Mouse (Mus musculus) cerebellum, postnatal 10 days (tissue): ENCODE data around the gene Fmr1nb.
A peak's percentile ranks its signal among the peaks of the same experiment; 100 is the strongest.
"Not testable (repeated sequence)": the region's sequence is repeated elsewhere in the genome, so short reads cannot be mapped to it uniquely, and the experiment has no call there.

ENCODE experiments used
- DNase-seq, 2 experiments: peaks; one replicate each; pipeline ENCODE4 v3.0.0; 2021; ENCODE audit warnings: mixed read lengths in 2 of 2

Fmr1nb gene

GRCm38 (mm10) chrX:68761606-68762005 lies at the start of gene Fmr1nb:
TSS of gene Fmr1nb (plus strand) at chrX:68761839.
- DNase-seq, result no peak

GRCm38 (mm10) chrX:68736902-68737301 lies 24.7 kb upstream of the Fmr1nb start:
- DNase-seq, result no peak

- no peak for DNase-seq
Measured at GRCm38 (mm10) chrX:68740088-68740487, 21.6 kb upstream of the Fmr1nb start.

GRCm38 (mm10) chrX:68820449-68820848 lies 58.8 kb downstream of the Fmr1nb start:
- DNase-seq, result not testable (repeated sequence)

DNA sequence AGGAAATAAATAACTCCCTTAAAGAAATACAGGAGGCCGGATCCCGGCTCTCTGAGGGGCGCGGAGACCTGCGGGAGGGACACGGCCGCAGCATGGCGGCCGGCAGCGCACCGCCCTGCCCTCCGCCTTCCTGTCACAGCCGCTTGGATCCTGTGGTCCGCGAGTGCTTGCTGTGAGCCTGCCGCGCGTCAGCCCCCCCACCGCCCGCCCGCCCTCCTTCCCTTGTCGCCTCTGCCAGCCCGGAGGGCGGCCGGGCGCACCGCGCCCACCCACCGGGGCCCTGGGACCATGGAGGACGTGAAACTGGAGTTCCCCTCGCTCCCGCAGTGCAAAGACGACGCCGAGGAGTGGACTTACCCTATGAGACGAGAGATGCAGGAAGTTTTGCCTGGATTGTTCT lies 59.4 kb downstream of the Fmr1nb start, which contains the start of gene Gm14698:
Gm14698 (plus strand) TSS at position 35 of the 400 bp plus-strand sequence.
- peak; percentile 11 to 15 for DNase-seq

DNA sequence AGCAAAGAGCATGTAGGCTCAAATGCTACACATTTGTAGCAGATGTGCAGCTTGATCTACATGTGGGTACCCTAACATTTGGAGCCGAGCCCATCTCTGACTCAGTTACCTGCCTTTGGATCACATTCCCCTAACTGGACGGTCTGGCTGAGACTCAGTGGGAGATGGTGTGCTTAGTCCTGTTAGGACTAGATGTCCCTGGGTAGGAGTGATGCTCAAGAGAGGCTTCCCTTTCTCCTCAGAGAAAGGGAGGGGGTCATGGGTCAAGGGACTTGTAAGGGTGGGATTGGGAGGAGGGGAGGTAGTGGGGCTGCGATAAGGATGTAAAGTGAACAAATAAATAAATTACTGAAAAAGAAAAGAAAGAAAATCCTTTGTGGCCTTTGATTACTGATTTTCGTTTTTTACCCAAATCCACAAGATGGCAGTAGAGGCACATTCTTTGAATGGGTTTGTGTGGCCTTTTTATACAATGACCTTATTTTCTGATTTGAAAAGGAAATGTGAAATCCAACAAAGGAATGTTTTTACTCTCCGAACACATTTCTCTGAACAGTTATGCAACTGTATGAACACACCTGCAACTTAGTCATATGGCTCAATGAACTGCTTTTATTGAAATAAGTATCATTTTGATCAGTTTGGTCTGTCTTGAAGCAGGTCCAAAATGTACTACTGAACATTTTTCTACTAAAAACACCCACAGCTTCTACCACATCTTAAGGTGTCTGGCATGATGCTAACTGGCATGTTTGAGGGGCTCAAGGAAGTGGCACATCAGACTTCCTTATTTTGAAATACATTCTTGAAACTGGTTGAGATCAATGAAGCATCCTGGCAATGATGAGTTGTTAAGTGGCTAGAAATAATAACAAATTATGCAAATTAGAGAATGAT lies 78.2 kb downstream of the Fmr1nb start:
- DNase-seq, result peak; percentile 15 to 51
